Mouse (Mus musculus) thymus, postnatal 14 days (tissue): ENCODE data around the gene Pde6h.
A peak's percentile ranks its signal among the peaks of the same experiment; 100 is the strongest.

Experiments
- DNase-seq: peaks from one replicate; pipeline ENCODE4 v3.0.0; 2021

Pde6h gene

DNA sequence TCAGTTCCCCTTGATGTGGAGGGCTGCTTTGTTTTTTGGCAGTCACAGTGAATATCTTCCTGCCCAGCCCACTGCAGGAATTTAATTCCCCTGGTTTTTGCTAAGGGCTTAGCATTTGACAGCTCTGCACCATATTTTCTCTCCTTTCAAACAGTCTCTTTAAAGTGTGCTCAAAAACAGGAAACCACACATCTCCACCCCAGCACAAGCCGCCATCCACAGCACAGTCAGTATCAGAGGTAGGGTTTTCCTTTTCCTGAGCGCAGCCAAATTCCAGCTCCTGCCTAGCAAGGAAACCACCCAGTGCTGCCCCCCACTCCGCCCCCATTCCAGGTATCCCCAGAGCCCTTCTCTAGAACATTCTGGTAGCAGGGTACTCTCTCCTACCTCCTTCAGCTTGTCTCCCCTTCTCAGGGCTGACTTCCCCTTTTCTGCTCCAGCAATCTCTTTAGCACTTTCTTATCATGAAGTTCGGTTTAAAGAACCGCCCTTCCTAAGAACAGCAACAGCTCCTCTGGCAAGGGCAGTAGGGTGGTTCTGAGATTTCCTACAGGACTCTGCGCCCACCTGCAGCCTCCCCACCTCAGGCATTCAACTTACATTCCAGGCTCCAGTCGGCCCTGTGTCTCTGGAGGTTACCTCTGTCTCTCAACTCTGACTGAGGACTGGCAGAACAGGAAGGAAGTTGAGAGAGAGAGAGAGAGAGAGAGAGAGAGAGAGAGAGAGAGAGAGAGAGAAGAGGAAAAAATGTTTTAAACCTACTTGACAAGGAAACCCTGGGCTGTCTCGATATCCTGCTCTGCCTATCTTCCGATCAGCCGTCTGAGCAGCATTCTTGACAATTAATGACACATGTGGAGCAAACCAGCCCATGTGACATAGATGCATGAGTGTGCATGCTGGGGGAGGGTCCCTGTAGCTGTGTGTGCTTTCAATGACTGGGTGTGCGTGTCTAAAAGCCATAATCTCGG, 17.7 kb downstream of the Pde6h start, which contains the start of gene Arhgdib:
Arhgdib (minus strand) TSS at position 849 of the 971 bp plus-strand sequence.
- peak; percentile 71 for DNase-seq

DNA sequence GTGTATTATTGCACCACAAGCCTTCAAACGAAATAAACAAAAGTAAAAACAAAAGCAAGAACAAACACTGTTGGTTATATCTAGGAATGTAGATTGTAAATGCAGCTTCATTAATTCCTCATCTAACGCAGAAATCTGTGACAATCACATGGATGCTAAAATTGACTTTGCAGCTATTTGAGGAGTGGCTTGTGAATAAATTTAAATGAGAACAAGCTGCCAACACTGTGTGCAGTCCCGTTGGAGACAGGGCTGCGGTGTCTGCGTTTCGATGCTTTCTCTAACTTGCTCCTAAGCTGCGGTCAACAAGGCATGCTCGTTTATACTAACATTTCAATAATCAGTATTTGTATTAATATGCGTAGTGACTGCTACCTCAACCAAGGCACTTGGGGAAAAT, 18.6 kb downstream of the Pde6h start:
- no peak for DNase-seq

DNA sequence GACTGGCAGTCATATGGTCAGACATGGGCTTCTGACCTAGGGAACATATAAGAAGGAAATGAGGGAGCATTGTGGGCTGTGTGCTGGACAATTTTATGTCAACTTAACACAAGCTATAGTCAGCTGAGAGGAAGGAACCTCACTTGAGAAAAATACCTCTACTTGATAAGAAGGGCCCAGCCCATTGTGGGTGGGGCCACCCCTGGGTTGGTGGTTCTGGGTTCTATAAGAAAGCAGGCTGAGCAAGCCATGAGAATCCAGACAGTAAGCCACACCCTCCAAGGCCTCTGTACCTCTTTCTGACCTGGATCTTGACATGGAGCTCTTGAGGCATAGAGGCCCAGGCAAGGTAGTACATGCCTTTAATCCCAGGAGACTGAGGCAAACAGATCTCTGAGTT, 19.8 kb downstream of the Pde6h start:
- no peak for DNase-seq

DNA sequence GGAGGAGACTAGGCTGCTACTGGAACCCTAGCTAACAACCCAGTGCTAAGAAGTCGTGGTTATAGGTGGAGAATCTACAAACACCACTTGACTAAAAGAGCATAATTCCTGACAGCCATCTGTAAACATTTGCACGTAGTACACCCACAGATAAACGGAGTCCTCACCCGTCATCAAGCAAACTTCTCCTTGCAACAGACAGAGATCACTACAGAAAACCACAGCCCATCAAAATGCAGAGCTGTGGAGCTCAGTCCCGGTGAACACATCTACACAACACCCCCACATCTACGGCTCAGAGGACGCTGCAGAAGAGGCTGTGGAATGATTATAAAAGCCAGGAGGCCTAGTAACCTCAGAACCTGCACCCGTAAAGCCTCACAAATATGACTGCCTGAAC, 20.9 kb downstream of the Pde6h start:
- DNase-seq: no peak

DNA sequence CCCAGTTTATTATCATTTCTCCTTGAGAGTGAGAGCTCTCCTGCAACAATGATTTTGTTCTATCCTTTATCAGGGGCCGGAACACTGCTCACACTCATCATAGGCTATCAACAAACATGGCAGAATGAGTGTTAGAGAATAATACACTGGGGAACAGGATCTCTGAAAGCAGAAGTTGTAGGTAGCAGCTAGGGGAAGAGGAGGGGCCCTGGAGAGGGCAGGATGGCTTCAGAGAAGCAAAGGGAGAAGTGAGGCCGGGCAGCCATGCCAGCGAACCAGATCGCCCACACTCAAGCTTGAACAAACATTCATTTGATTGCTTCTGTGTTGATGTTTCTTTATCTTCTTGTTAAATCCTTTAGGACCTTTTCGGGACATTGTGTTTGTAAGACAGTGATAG, 22.6 kb downstream of the Pde6h start:
- no peak for DNase-seq

DNA sequence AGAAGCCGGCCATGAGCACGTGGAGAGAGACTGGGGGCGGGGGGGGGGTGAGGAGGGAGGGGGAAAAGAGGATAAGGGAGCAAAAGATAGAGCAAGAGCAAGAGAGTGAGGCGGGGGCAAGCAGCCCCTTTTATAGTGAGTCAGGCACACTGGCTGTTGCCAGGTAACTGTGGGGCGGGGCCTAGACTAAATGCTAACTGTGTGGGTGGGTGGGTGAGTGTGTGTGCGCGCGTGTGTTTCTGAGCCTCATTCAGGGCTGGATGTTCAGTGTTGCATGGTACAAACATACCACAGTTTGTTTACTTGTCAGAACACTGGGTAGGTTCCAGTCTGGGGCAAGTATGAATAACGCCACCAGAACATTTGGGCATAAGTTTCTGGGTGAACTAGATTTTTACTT, 23.3 kb downstream of the Pde6h start:
- peak; percentile 77 for DNase-seq

DNA sequence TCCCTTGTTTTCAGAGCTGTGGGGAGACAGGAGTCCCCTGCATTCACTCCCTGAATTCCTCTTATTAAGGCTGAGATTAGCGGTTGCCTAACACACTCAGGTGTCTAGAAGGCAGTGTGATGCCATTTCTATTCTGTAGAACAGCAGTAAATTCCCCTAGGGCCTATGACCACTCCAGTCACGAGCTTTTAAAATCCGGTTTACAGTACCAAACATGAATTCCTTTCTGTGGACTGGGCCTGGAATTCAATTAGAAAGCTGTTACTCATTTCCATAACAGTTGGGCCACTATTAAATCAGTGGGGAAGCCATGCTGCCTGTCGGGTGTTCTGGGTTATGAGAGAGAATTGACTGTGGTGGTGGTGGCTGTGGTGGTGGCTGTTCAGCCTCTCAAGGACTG, 24.1 kb downstream of the Pde6h start:
- no peak for DNase-seq

DNA sequence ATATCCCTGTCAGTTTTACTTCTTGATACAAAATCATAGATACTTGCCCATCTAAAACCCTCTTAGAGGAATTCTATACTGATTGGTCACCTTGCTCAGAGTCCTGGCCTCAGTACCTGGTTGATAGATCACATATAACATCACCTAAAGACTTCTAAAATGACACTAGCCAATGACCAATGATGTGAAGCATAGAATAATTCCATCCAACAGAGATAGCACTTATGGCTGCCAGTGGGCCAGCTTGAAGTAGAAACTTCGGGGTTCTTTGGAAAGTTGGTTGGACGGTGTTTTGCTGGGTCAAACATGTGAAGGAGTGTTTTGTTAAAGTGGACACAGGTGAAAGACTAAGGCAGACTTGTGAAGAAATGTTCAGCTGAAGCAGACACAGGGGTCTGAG, 26.5 kb downstream of the Pde6h start:
- no peak for DNase-seq

DNA sequence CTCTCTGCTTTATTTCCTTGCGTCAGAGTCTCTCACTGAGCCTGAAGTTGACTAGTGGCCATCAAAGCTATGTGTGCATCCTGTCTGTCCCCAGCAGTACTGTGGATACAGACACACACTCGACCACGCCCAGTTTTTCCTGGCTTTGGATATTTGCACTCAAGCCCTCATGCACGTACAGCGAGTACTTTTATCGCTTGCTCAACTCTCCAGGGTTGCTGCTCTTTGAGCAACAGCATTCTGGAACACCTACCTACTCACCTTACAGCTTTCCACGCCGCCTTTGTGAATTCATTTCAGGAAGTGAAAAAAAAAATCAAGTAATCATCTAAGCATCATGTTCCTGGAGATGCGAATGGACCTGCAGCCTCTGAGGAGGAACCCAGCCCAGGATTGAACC, 29.3 kb downstream of the Pde6h start:
- DNase-seq: no peak

DNA sequence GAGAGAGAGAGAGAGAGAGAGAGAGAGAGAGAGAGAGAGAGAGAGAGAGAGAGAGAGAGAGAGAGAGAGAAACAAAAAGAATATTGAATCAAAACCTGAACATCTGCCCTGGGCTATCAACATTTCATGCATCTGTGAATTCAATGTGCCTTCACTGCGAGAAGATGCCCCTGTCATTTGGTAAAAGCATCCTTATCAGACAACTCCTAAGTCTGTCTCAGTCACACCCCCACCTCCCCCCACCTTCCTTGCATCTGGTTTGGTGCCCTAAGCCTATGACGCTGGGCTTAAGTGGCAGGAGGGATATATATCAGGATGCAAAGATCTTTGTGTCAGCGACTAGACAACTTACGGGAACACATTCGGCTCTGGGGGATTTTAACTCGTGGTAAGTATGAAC, 30.6 kb downstream of the Pde6h start:
- DNase-seq: no peak

DNA sequence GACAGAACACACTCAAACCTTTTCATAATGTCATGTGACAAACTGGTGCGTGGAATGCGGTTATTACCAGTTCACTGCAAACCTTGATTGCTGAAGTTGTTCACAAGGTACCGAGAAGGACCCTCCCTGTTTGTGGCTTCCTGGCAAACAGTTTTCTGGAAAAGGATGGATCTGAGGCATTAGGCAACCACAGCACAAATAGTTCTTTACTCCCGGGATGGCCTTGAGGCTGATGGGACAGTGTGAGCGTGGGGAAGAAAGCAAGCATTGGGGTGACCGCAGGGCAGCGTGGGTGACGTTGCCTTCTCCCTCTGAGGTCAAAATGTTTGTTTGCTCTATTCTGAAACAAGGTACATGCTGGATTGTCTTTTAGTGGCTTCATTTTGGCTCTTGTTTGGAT, 31.1 kb downstream of the Pde6h start:
- no peak for DNase-seq

DNA sequence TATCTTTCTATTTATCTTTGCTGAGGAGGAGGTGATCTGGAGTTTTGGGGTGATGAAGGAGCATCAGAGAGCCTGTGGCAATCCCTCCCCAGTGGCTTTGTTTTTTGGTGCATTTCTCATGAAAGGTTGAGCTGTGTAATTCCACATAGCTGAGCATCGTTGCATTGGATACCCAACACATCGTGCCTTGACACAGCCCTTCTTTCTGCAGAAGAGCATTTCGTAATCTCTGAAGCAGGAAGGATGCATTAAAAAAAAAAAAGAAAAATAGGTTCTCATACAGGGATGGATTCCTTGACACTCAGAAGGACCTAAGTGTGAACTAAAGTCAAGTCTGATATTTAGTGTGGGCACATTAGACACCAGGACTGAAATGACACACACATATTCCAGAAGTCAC, 31.6 kb downstream of the Pde6h start:
- no peak for DNase-seq

DNA sequence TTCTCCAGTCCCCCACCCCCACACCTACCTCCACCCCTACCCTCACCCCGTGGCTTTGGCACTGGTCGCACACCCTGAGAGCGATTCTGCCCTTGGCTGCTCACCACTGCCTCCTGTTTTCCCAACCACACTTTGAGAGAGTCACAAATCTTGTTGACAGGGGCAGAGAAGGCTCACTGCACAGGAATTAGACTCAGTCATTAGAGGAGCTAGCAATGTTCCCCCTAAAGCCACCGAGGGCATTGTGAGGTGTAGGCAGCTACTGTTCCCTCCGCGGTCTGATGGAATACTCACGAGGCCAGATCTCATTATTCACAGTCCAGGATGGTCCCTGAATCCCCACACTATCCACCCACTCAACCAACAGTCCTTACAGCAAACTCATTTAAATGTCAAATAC, 33.4 kb downstream of the Pde6h start:
- no peak for DNase-seq

DNA sequence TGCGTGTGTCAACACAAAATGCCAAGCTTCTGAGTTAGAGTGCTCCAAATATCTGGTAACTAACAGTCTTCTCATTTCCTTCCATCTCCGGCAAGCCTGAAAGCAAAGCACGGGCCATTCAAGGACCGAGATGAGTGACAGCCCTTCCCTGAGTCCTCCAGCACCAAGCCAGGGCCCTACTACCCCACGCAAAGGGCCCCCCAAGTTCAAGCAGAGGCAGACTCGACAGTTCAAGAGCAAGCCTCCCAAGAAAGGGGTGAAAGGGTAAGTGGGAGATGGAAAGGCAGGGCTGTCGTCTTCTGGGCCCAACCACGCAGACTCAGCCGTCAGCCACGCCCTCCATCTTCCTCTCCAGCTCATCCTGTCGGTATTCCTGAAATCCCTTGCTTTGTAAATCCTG, 35.5 kb downstream of the Pde6h start:
- no peak for DNase-seq

DNA sequence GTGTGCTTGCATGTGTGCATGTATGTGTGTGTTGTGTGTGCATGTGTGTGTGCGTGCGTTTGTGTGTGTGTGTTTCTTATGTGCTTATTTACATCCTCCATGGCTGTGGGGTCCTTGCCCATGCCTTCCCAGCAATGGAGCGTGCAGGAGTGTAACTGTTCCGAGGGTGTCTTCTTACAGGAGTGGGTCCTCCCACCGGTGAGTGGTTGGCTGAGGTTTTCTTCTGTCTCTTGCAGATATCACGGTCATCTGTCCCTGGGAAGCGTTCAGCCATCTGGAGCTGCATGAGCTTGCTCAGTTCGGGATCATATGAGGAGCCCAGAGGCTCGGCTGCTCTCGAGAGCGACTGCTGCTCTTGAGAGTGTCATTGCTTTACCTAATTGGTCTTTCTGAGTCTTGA, 39.3 kb downstream of the Pde6h start:
- DNase-seq: no peak

DNA sequence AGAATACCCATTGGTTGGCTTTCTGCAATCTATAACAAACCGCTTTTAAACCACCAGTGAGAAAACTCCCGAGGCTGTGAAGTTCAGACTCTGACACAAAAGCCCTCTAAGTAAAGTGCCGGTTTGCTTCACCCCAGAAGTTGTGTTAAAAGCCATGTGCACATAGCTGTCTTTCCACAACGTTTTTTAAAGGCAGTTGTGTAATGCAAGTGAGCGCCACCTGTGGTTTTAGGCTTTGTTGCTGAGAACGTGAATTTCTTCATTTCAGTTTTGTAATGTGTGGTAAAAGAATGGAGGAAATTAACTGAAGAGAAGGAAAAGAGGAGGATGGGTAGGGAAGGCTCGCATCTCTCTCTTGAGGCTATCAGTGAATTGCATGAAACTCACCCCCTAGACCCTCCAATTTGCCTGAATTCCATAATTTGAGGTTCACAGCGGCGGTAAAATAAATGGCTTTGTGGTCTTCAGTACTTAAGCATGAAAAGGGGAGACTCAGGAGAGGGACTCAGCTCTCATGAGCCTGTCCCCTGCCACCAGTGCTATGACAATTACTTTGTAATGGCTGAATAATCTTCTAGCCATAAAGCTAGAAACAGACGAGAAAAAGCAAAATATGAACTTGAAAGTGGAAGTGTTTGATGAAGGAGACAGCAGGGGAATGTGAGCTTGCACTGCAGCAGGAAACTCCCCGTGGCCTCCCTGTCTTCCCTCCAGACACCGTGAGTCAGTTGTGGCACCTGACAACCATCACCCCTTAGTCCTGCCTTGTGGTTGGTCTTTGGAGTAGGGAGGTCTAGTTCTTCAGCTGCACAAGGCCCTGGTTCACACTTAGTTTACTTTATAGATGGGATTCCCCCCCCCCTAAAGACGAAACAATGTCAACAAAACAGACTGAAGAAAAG, 41.2 kb downstream of the Pde6h start:
- DNase-seq: peak; percentile 67

DNA sequence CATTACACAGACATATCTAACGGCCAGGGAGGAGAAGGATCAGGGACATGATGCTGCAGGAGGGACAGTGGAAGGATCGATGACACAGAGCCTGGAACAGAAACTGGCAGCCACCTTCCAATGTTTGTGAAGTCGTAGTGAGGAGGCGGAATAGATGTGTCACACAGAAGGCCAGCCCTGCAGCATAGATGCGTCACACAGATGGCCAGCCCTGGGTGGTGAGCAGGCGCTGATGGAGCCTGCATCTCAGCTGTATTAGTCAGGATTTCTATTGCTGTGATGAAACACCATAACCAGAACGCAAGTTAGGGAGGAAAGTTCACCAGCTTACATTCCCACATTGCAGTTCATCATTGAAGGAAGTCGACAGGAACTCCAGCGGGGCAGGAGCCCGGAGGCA, 42.3 kb downstream of the Pde6h start:
- DNase-seq: no peak

DNA sequence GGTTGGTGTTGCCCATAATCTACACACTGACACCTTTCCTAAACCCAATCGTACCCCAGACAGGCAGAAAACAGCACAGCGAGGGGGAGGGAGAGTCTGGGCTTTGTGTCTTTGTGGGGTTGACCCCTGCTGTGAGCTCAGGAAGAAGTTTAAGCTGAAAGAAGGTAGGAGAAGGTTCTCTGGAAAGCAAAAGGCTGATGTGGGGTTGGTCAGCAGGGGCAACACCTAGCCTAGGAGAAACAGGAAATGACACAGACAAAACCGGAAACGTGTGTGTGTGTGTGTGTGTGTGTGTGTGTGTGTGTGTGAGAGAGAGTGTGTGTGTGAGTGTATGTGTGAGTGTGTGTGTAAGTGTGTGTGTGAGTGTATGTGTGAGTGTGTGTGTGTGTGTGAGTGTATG, 43.8 kb downstream of the Pde6h start:
- DNase-seq: peak; percentile 18

DNA sequence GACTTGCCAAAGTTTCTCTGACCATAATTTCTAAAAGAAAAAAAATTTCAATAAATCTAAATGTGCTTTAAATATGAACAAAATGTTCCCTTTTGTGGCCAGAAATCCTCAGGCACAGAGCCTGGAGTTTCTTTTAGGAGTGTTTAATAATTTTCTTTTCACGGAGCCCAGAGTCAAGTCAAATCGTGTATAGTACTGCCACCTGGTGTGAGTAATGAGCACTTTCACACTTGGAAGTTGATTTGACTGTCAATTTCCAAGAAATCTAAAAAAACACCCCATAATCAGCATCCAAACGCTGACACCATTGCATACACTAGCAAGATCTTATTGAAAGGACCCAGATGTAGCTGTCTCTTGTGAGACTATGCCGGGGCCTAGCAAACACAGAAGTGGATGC, 45.2 kb downstream of the Pde6h start:
- DNase-seq: peak; percentile 29

DNA sequence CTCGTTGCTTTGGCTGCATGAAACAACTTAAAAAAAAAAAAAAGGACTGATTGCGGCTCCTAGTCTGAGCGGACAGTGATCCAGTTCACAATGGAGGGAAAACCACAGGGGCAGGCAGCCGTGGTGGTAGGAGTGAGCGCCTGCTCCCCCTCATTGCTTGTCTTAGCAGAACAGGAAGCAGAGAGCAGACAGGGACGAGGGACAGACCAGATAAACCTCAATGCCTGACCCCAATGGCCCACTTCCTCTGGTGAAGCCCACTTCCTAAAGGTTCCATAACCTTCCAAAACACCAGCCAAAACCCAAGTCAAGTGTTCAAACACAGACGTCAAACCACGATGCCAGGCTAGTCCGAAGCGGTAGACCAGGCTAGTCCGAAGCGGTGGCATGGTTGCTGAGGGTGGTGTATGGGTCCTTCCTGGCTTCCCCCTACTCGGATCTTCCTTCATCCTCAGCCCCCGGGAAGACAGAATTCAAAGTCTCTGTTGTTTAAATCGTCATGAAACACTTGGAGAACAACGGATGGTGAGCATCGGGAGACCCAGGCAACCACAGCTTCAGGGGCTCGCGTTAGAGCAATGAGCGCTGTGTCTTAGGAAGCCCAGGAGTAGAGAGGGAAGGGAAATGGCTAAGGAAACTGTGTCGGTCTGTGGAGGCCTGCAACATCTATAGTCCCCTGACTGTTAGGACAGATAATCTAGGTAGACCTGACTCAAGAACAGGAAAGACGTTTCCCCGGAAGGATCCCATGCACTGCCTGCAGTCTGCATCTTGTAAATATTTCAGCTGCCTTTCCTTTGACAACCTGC, 55.8 kb downstream of the Pde6h start:
- peak; percentile 37 for DNase-seq

DNA sequence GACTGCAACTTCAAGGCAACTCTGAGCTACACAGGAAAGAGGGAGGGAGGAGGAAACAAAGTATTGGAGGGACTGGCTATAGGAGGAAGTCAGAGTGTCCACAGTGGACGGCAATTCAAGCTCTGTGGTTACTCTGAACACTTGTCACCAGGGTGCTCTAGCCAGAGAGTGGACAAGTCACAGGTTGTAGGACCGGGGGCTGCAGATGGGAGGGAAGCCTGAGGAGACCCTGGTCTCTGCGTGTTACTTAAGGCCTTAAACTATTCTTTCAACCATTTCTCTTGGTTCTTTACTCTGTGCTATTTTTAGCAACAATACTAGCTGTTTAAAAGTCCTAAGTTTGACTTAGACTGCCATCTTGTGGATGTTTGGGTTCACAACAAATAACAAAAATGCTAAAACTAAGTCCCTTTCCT, 56.7 kb downstream of the Pde6h start:
- DNase-seq: peak; percentile 39

DNA sequence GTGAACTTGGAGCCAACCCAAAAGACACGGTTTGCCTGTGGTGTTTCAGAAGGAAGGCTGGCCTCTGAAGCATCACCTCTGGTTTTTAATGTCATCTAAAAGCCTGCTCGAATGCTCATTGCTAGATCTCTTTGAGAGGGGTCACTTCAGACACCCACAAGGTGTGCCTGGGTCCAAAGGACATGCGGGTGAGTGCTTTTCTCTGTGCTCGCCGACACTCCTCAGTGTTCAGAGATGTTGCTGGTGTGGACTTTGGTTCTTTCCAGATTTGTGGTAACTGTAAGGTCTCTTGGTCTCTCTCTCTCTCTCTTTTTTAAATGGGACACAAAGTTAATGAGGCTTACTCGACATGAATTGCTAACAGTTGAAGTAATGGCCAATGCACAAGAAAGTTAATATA, 58.9 kb downstream of the Pde6h start:
- DNase-seq: no peak

DNA sequence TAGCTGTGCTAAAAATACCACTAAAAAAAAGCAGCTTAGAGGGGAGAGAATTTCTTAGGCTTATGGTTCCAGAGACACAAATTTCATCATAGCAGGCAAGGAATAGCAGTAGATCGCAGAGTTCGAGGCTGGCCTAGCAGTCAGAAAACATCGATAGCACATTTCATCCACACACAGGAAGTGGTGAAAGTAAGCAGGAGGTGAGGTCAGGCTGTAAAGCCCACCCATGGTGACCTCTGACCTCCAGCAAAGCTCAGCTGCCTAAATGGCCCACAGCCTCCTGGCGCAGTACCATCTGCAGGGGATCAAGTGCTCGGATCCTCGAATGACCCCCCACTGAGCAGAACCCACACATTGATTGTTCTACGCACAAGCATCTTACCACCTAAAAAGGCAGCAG, 59.6 kb downstream of the Pde6h start:
- no peak for DNase-seq
